Mouse (Mus musculus) embryonic fibroblast, embryonic 13.5 days (primary cell): Measurements from ENCODE around the gene Serhl.

Experiments used
- CTCF ChIP-seq: IDR thresholded peaks from 2 replicates; pipeline ENCODE4 v1.5.1; 2011; ENCODE audit warnings: mild to moderate bottlenecking, control low read depth, low read length, moderate library complexity, borderline replicate concordance; ENCODE audit not compliant: insufficient read depth
- POLR2A ChIP-seq: IDR thresholded peaks from 2 replicates; pipeline ENCODE4 v1.6.1; 2011; ENCODE audit warnings: low read depth, mild to moderate bottlenecking, control low read depth, low read length, moderate library complexity

- TF ChIP-seq CTCF = no peak
- no peak for TF ChIP-seq POLR2A
Measured at GRCm38 (mm10) chr15:83118360-83118759, 29.1 kb downstream of the Serhl start.
